Mouse (Mus musculus): Measurements from ENCODE around the gene Psmb6. TPM values are rescaled to one million over a fixed set of nuclear protein-coding genes. Genes with fewer than 3 reads are reported as not detected.
A peak's percentile ranks its signal among the peaks of the same experiment; 100 is the strongest.

Gene Psmb6
- total RNA-seq (2017) = 209 and 236 TPM in 2 replicates

GRCm38 (mm10) chr11:70525184-70525678, at the start of gene Psmb6:
Gene Psmb6, plus strand, starts transcription at chr11:70525367.
- peak; percentile 99 for ATAC-seq (replicated peaks in 1 of 2; ENCODE audit: insufficient read depth in 1 of 2, low FRiP score in 2 of 2, low TSS enrichment in 1 of 2, low read depth in 1 of 2, poor library complexity in 2 of 2, severe bottlenecking in 2 of 2)

GRCm38 (mm10) chr11:70485498-70485897, 39.7 kb upstream of the Psmb6 start:
- ATAC-seq (replicated peaks in 1 of 2; ENCODE audit: insufficient read depth in 1 of 2, low FRiP score in 2 of 2, low TSS enrichment in 1 of 2, low read depth in 1 of 2, poor library complexity in 2 of 2, severe bottlenecking in 2 of 2) = no peak

GRCm38 (mm10) chr11:70487816-70488215, 37.4 kb upstream of the Psmb6 start:
- no peak for ATAC-seq (replicated peaks in 1 of 2; ENCODE audit: insufficient read depth in 1 of 2, low FRiP score in 2 of 2, low TSS enrichment in 1 of 2, low read depth in 1 of 2, poor library complexity in 2 of 2, severe bottlenecking in 2 of 2)

GRCm38 (mm10) chr11:70489138-70489537, 36.0 kb upstream of the Psmb6 start:
- no peak for ATAC-seq (replicated peaks in 1 of 2; ENCODE audit: insufficient read depth in 1 of 2, low FRiP score in 2 of 2, low TSS enrichment in 1 of 2, low read depth in 1 of 2, poor library complexity in 2 of 2, severe bottlenecking in 2 of 2)

GRCm38 (mm10) chr11:70489684-70490083, 35.5 kb upstream of the Psmb6 start:
- peak; percentile 59 to 69 for ATAC-seq (replicated peaks in 1 of 2; ENCODE audit: insufficient read depth in 1 of 2, low FRiP score in 2 of 2, low TSS enrichment in 1 of 2, low read depth in 1 of 2, poor library complexity in 2 of 2, severe bottlenecking in 2 of 2)

- ATAC-seq (replicated peaks in 1 of 2; ENCODE audit: insufficient read depth in 1 of 2, low FRiP score in 2 of 2, low TSS enrichment in 1 of 2, low read depth in 1 of 2, poor library complexity in 2 of 2, severe bottlenecking in 2 of 2) = peak in 1 of 2 experiments; percentile 32; a peak in 1 of 4 replicates
These were observed 25.3 kb upstream of the Psmb6 start for GRCm38 (mm10) chr11:70499566-70500475.

- no peak for ATAC-seq (replicated peaks in 1 of 2; ENCODE audit: insufficient read depth in 1 of 2, low FRiP score in 2 of 2, low TSS enrichment in 1 of 2, low read depth in 1 of 2, poor library complexity in 2 of 2, severe bottlenecking in 2 of 2)
These were observed 24.7 kb upstream of the Psmb6 start for GRCm38 (mm10) chr11:70500476-70500812.

- no peak for ATAC-seq (replicated peaks in 1 of 2; ENCODE audit: insufficient read depth in 1 of 2, low FRiP score in 2 of 2, low TSS enrichment in 1 of 2, low read depth in 1 of 2, poor library complexity in 2 of 2, severe bottlenecking in 2 of 2)
These were observed 23.1 kb upstream of the Psmb6 start for GRCm38 (mm10) chr11:70502018-70502417.

GRCm38 (mm10) chr11:70504970-70505369, 20.2 kb upstream of the Psmb6 start, which contains the start of gene Tm4sf5:
Gene Tm4sf5, plus strand, starts transcription at chr11:70505244.
- ATAC-seq (replicated peaks in 1 of 2; ENCODE audit: insufficient read depth in 1 of 2, low FRiP score in 2 of 2, low TSS enrichment in 1 of 2, low read depth in 1 of 2, poor library complexity in 2 of 2, severe bottlenecking in 2 of 2) = no peak

- ATAC-seq (replicated peaks in 1 of 2; ENCODE audit: insufficient read depth in 1 of 2, low FRiP score in 2 of 2, low TSS enrichment in 1 of 2, low read depth in 1 of 2, poor library complexity in 2 of 2, severe bottlenecking in 2 of 2) = peak; percentile 71 to 85; a peak in 3 of 4 replicates
These were observed 18.8 kb upstream of the Psmb6 start for GRCm38 (mm10) chr11:70506385-70506784.

- ATAC-seq (replicated peaks in 1 of 2; ENCODE audit: insufficient read depth in 1 of 2, low FRiP score in 2 of 2, low TSS enrichment in 1 of 2, low read depth in 1 of 2, poor library complexity in 2 of 2, severe bottlenecking in 2 of 2) = no peak
These were observed 18.1 kb upstream of the Psmb6 start for GRCm38 (mm10) chr11:70506962-70507515.

GRCm38 (mm10) chr11:70509753-70510564, 15.2 kb upstream of the Psmb6 start:
- ATAC-seq (replicated peaks in 1 of 2; ENCODE audit: insufficient read depth in 1 of 2, low FRiP score in 2 of 2, low TSS enrichment in 1 of 2, low read depth in 1 of 2, poor library complexity in 2 of 2, severe bottlenecking in 2 of 2) = peak; percentile 61 to 70; a peak in 3 of 4 replicates

GRCm38 (mm10) chr11:70511242-70511641, 13.9 kb upstream of the Psmb6 start:
- no peak for ATAC-seq (replicated peaks in 1 of 2; ENCODE audit: insufficient read depth in 1 of 2, low FRiP score in 2 of 2, low TSS enrichment in 1 of 2, low read depth in 1 of 2, poor library complexity in 2 of 2, severe bottlenecking in 2 of 2)

GRCm38 (mm10) chr11:70511825-70512224, 13.3 kb upstream of the Psmb6 start:
- no peak for ATAC-seq (replicated peaks in 1 of 2; ENCODE audit: insufficient read depth in 1 of 2, low FRiP score in 2 of 2, low TSS enrichment in 1 of 2, low read depth in 1 of 2, poor library complexity in 2 of 2, severe bottlenecking in 2 of 2)

- ATAC-seq (replicated peaks in 1 of 2; ENCODE audit: insufficient read depth in 1 of 2, low FRiP score in 2 of 2, low TSS enrichment in 1 of 2, low read depth in 1 of 2, poor library complexity in 2 of 2, severe bottlenecking in 2 of 2) = no peak
These were observed 12.3 kb upstream of the Psmb6 start for GRCm38 (mm10) chr11:70512709-70513342.

- ATAC-seq (replicated peaks in 1 of 2; ENCODE audit: insufficient read depth in 1 of 2, low FRiP score in 2 of 2, low TSS enrichment in 1 of 2, low read depth in 1 of 2, poor library complexity in 2 of 2, severe bottlenecking in 2 of 2) = no peak
These were observed 11.6 kb upstream of the Psmb6 start for GRCm38 (mm10) chr11:70513520-70513919.

GRCm38 (mm10) chr11:70514288-70514687, 10.9 kb upstream of the Psmb6 start, which contains the start of gene Vmo1:
Gene Vmo1, minus strand, starts transcription at chr11:70514616.
- ATAC-seq (replicated peaks in 1 of 2; ENCODE audit: insufficient read depth in 1 of 2, low FRiP score in 2 of 2, low TSS enrichment in 1 of 2, low read depth in 1 of 2, poor library complexity in 2 of 2, severe bottlenecking in 2 of 2) = no peak
